Mouse (Mus musculus): ENCODE data around the gene Fgd3.

Fgd3 gene

GRCm38 (mm10) chr13:49300771-49301170 lies 19.3 kb downstream of the Fgd3 start:
- no peak for DNase-seq

- DNase-seq = no peak
Measured at GRCm38 (mm10) chr13:49298514-49299381, 21.4 kb downstream of the Fgd3 start.

GRCm38 (mm10) chr13:49296270-49296669 lies 23.8 kb downstream of the Fgd3 start:
- DNase-seq = no peak

GRCm38 (mm10) chr13:49294108-49294507 lies 26.0 kb downstream of the Fgd3 start:
- no peak for DNase-seq

- DNase-seq = no peak
Measured at GRCm38 (mm10) chr13:49291949-49292348, 28.2 kb downstream of the Fgd3 start.

GRCm38 (mm10) chr13:49291398-49291797 lies 28.7 kb downstream of the Fgd3 start:
- no peak for DNase-seq

- no peak for DNase-seq
Measured at GRCm38 (mm10) chr13:49287224-49287623, 32.9 kb downstream of the Fgd3 start.

GRCm38 (mm10) chr13:49286750-49287149 lies 33.4 kb downstream of the Fgd3 start:
- no peak for DNase-seq

- no peak for DNase-seq
Measured at GRCm38 (mm10) chr13:49283686-49284085, 36.4 kb downstream of the Fgd3 start.

- no peak for DNase-seq
Measured at GRCm38 (mm10) chr13:49282168-49282567, 37.9 kb downstream of the Fgd3 start.

GRCm38 (mm10) chr13:49271831-49272765 lies 48.0 kb downstream of the Fgd3 start:
- no peak for DNase-seq

GRCm38 (mm10) chr13:49270500-49270899 lies 49.6 kb downstream of the Fgd3 start:
- no peak for DNase-seq

- DNase-seq = no peak
Measured at GRCm38 (mm10) chr13:49267645-49268044, 52.5 kb downstream of the Fgd3 start.

- no peak for DNase-seq
Measured at GRCm38 (mm10) chr13:49260036-49260722, 59.9 kb downstream of the Fgd3 start.

GRCm38 (mm10) chr13:49257819-49258313 lies 62.2 kb downstream of the Fgd3 start:
- DNase-seq = no peak

- no peak for DNase-seq
Measured at GRCm38 (mm10) chr13:49252746-49253145, 67.4 kb downstream of the Fgd3 start.

GRCm38 (mm10) chr13:49252113-49252512 lies 68.0 kb downstream of the Fgd3 start:
- DNase-seq = no peak

GRCm38 (mm10) chr13:49250716-49251517 lies 69.2 kb downstream of the Fgd3 start:
- no peak for DNase-seq

GRCm38 (mm10) chr13:49249634-49250033 lies 70.5 kb downstream of the Fgd3 start:
- no peak for DNase-seq

GRCm38 (mm10) chr13:49248923-49249322 lies 71.2 kb downstream of the Fgd3 start:
- DNase-seq = no peak

GRCm38 (mm10) chr13:49248467-49248862 lies 71.6 kb downstream of the Fgd3 start, which contains the start of gene Susd3:
Susd3 (minus strand) TSS chr13:49248706.
- no peak for DNase-seq

Data from right cerebral cortex, postnatal 14 days (tissue).